Mouse (Mus musculus): ENCODE results near the gene Clasp1.

Clasp1 gene

DNA sequence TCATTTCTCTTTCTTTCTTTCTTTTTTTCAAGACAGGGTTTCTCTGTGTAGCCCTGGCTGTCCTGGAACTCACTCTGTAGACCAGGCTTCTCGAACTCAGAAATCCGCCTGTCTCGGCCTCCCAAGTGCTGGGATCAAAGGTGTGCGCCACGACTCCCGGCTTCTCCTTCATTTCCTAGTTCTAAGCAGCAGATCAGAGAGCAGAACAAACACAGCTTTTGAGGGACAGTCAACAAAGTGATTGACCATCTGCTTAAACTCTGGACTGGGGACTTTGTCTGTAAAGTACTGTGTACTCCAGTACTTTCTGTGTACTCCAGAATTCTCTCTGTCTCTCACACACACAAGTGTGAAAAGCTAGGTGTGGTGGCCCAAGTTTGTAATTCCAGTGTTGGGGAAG, 14.1 kb downstream of the Clasp1 start:
- DNase-seq (ENCODE audit: low spot score in 2 of 2), result no peak

DNA sequence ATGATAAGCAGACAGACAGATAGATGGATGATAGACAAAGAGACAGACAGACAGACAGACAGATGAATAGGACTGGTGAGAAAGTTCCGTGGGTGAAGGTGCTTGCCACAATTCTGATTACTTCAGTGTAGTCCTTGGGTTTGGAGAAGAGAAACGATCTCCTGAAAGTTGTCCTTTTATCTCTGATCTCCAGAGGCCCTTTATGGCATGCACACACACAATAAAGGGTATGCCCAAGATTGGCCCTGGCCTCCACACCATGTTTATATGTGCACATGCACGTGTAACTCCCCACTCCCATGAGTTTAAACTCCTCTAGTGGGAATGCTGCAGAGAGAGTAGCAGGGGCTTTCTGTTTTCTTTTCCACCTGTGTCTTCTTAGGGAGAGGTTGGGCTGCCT, 14.6 kb downstream of the Clasp1 start:
- DNase-seq (ENCODE audit: low spot score in 2 of 2), result no peak

DNA sequence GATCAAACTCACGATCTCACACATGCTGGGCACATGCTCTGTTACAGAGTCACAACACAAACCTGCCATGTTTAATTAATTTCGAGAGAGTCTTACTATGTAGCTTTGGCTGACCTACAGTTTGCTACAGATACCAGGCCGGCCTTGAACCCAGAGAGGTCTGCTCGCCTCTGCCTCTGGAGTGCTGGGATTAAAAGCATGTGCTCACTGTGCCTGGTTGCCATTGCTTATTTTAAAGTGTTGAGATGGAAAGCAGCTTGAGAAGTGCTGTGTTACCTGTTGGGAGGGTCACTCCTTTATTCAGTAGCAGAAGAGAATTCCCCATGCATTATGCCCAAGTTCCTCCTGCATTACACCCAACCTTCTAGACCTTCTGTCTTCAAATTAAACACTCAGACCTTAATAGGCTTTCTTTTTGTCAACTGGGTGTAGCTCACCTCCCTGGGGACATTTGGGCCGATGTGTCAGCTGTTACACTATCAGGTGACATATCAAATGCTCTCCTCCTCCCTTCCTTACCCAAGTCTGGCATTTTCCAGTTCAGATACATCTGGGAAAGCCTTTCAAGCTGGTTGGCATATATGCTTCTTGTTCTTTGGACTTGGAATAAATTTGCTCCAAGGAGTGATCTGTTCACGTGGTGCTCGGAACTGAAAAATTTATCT, 18.9 kb downstream of the Clasp1 start:
- no peak for DNase-seq (ENCODE audit: low spot score in 2 of 2)

DNA sequence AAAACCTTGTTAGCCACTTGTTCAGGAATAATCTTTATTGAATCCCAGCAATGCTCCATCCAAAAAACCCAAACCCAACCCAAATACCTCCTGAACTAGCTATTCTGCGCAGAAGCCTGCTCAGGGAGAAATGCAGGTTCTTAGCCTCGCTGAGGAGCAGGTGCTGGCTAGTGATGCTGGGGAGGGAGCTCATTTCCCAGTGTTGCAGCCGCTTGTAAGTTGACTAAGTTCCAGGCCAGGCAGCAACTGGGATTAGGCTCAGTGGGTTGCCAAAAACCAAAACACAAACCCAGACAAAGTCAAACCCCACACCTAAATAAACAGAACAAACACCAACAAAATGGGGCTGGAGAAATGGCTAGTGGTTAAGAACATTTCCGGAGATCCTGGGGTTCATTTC, 20.4 kb downstream of the Clasp1 start:
- DNase-seq (ENCODE audit: low spot score in 2 of 2), result no peak

DNA sequence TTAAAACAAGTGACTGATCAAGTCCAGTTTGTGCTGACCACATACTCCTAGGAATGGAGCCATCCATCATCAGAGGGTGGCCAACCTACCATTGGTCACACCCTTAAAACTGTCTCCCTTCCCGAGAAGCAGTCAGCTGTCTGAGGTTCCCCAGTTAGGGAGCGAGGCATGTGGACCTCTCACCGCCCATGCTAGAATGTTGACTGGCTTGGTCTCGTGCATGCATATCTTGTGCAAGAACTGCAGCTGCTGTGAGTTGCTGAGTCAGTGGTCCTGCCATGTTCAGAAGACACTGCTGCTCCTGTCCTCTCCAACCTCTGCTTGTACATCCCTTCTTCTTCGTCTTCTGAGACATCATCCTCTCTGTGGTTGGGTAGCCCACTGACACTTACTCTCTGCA, 22.0 kb downstream of the Clasp1 start:
- DNase-seq (ENCODE audit: low spot score in 2 of 2), result no peak

DNA sequence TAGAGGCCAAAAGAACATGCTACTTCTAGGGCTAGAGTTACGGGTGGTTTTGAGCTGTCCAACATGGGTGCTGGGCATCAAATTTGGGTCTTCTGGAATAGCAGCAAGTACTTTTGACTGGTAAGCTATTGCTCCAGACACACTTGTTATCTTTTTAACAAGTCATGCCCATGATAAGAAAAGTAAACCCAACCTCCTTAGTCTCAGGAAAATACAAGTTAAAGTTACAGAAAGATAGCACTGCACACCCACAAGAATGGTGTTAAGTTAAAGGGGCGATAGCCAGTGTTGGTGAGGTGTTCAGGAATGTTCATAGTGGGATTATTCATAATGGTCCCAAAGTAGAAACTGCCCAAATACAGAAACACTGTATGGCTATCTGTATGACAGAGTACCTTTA, 24.3 kb downstream of the Clasp1 start:
- DNase-seq (ENCODE audit: low spot score in 2 of 2), result no peak

DNA sequence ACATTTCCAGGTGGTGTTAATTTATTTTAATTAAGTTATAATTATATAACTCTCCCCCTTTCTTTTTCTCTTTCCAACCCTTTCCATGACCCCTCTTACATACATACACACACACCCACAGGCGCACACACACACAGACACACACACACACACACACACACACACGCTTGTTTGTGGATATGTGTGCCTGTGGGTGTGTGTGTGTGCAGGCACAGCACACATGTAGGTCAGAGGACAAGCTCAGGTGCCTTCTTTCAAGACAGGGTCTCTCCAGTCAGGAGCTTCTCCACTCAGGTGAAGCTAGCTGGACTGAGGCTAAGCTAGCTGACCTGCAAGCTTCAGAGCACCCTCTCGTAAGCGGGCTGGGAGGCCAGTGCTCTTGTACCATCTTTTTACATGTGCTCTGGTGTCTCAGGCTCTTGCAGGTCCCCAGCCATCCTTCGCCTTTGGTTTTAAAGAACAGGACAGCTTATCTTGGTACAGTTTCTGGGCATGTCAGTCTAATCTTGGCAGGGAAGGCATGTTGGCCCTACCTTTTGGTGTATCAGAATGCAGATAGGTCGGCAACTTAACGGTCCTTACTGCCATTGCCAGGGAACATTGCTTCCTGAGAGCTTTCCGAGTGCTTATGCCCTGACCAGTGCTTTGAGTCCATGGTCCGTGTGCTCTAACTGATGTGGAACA, 28.3 kb downstream of the Clasp1 start:
- no peak for DNase-seq (ENCODE audit: low spot score in 2 of 2)

DNA sequence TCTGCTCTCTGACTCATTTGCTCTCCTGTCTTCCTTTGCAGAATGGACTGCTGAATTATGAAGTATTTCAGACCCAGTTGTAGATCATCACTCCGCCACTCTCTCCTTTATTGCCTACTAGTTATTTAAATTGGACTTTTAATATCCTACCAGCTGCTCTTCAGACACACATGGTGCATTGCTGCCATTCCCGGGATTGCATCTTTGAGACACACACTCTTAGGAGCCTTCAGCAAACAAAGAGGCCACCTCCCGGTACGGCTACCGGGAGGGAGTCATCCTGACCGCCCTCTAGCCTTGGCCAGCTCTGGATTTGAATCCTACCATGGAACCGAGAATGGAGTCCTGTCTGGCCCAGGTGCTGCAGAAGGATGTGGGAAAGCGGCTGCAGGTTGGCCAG, 30.5 kb downstream of the Clasp1 start:
- DNase-seq (ENCODE audit: low spot score in 2 of 2), result no peak

DNA sequence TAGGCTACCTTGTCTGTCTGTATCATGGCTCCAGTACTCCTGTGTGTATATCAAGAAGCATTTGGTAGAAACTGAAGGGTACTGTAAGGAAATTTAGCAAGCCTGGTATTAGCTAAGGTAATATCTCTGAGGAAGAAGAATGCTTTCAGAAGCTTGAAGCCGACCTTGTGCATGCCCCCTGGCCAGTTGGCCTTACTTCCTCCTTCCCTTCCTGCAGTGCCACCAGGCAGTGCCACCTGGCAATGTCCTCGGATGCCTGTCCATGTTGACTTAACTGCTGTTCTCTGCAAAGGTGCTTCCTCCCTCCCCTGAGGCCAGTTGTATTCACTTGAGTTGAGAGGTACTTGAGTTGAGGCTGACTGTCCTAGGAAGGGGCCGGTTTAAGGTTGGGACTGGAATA, 32.3 kb downstream of the Clasp1 start:
- DNase-seq (ENCODE audit: low spot score in 2 of 2), result no peak

DNA sequence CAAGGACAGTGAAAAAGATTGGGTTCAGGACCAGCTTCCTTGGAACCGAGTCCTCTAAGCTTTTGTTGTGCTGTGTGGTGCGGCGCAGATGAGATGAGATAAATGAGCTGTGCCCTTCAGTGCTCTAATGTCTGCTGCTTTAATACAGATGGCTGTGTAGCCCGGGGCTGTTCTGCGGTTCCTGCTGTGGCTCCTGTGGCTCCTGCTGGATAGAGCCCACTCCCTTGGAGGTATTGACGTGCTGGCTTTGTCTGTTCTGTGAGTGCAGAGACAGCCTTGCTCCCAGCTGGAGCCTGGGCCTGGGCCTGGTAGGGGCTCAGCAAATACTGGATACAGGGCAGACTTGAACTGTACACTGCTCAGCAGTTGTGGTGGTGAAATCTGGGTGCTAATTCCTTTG, 34.0 kb downstream of the Clasp1 start:
- DNase-seq (ENCODE audit: low spot score in 2 of 2), result no peak

DNA sequence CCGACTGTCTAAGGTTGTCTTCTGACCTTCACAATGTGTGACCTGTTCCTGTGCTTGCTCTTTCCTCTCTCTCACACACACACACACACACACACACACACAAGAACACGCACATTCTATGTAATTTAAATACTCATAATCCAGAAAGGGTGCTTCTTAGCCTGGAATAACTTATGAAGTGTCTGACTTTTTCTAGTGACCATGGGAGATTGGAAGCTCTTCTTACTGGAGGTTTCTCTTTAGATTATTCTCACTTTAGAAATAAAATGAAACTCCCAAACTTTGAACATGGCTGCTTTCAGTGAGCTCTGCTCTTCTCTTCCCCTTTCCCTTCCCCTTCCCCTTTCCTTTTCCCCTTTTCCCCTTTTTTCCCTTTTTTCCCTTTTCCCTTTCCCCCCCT, 37.1 kb downstream of the Clasp1 start:
- no peak for DNase-seq (ENCODE audit: low spot score in 2 of 2)

DNA sequence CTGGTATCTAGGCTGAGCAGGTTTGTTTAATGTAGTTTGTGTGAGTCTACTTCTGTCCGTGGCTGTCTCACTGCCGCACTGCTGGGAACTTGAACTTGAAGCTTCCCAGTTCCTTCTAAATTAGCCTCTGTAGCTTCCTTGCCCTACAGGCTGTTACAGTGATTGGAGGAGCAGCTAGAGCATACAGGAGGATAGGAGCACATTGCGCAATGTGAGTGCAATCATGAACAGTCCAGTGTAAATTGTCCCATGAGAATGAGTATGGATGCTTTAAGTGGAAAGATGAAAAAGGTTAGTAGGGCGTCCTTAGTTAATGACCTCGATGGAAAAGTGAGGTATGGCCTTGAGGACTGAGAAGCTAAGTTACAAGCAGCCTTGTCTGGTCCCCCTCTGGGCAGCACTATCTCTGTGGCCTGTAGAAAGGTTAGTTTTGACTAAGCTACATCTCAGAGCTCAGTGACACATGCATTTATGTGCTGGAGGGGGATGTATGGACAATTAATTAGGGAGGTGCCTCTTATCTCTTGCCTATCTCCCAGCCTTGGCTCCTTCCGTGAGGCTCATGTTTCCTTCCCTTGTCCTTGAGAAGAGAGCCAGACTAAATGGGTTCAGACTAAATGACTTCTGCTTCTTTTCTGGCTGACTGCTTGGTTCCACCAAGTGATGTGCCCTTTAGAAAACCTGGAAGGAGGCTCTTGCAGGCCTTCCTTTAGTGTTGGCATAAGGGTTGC, 39.7 kb downstream of the Clasp1 start:
- DNase-seq (ENCODE audit: low spot score in 2 of 2), result no peak

DNA sequence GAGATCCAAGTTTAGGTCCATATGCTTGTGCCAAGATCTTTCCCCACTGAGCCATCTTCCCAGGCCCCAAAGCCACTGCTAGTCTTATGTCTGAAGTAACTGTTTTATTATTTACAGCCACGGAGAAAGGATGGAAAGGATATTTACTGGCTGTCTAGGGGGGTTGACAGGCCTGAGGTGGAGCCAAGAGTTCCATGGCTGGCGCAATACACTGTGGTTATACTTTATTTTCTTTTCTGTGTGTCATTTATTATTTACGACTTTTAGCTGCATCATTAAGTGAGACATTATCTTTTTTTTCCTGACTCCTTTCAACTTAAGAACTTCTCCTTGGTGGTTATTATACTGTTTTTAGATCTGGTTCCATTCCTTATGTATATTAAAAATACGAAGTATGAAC, 42.7 kb downstream of the Clasp1 start:
- DNase-seq (ENCODE audit: low spot score in 2 of 2), result no peak

DNA sequence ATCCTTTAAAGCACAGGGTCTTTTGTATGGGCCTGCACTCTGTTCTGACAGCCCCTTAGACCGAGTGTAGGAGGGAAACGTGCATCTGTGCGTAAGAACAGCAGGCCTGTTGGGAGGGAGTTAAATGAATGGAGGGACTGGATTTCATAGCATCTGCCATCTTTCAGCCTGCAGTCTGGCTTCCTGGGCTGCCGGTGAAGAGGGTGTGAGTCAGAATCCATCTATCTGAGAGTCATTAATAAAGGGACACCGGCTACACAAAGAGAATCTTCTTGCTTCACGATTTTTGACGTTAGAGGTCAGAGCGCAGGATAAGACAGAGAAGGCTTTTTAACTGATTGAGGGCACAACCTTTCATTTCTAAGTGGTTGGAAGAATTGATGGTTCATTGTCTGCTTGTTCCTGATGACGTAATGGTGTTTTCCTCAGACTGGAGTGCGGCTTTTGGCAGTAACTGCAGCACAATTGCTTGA, 46.2 kb downstream of the Clasp1 start:
- DNase-seq (ENCODE audit: low spot score in 2 of 2), result no peak

DNA sequence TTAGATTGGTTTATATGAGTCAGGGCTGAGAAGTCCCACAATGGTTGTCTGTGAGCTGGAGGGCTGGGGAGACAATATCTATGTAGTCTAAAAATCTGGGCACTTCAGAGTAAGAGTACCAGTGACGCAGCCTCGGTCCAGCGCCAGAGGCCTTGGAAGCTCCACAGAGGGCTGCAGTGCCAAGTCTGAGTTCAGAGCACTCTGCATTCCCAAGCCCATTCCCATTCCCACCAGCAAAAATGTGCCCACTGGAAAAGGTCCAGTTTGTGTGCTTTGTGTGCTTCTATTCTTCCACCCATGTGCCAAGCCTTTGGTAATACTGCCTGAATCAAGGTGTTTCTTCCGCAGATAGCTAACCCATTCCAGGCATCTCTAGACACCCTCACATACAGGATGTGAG, 49.0 kb downstream of the Clasp1 start:
- no peak for DNase-seq (ENCODE audit: low spot score in 2 of 2)

DNA sequence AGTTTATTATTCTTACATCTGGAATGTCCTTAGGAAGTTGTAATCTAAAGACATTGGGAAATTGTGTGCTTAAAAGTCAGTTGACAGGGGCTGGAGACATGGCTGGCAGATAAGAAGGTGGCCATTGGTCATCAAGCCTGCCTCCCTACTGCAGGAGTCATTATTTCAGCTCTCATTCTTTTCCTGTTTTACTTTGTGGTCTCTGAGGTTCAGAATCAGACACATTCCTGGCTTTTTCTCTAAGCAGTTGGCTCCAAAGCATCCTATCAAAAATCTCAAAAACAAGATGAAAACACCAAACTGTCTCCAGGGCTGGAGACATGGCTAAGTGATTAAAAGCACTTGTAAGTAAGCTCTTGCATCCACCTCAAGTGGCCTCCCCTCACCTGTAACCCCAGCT, 49.5 kb downstream of the Clasp1 start:
- DNase-seq (ENCODE audit: low spot score in 2 of 2), result no peak

DNA sequence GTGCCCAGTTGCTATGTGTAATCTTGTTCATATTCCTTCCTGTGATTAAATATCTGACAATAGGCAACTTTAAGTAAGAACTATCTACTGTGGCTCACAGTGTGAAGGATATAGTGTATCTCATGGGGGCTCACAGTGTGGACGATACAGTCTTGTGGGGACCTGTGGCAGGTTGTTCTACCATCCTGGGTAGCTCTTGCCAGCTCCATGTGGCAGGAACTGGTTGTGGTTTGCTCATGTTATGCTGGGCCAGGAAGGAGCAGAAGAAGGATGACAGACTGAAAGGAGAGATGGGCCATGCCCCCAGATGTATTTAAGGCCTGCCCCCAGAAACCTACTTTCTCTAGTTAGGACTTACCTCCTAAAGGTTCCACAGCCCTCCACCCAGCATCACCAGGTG, 51.7 kb downstream of the Clasp1 start:
- DNase-seq (ENCODE audit: low spot score in 2 of 2), result no peak

DNA sequence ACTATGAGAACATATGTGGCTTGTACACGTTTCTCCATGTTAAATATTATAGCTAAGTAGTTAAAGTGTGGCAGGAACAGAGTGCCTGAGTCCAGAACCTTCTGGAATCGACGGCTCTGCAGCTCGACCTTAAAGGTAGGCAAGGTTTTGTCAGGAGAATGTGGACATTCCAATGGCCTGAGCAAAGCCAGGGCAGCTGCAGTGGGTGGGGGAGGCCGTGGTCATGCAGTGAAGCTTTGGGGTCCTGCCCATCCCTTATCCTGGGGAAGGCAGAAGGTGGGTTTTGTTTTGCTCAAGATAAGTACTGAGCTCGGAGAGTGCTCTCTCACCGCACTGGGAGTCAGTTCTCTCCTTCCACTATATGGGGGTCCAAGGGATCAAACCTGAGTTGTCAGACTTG, 55.6 kb downstream of the Clasp1 start:
- DNase-seq (ENCODE audit: low spot score in 2 of 2), result no peak

DNA sequence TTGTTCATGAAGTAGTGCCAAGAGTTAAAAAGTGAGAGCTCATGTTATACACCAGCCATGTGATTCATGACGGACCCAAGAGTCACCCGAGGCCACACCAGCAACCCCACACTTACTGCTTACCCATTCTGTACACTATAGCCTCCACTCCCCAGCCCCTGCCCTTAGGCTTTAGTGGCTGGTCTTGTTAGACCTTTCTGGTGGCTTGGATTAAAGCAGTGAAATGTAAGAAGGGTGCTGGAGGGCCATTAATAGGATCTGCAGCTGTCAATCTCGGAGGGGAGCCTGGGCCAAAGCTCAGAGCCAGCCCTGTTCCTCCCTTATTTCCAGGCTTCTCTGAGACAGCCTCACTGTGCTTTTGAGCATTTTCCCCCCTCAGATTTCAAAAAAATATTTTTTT, 56.1 kb downstream of the Clasp1 start:
- no peak for DNase-seq (ENCODE audit: low spot score in 2 of 2)

DNA sequence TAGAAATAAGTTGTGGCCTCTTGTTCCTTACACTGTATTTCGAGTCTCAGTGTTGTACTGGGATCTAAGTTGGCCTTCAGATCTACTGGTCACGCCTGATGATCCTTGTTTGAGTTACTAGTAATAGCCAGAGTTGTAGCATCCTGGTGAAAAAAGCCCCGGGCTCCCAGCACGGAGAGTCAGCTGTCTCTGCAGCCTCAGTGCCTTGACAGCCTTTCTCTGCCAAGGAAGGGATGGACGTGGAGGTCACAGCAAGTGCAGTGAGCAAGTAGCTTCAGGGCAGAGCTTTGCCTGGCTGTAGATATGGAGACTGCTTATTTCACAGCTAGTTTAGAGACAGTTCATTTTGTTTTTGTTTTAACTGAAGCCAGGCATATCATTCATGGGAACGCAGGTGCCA, 56.6 kb downstream of the Clasp1 start:
- no peak for DNase-seq (ENCODE audit: low spot score in 2 of 2)

DNA sequence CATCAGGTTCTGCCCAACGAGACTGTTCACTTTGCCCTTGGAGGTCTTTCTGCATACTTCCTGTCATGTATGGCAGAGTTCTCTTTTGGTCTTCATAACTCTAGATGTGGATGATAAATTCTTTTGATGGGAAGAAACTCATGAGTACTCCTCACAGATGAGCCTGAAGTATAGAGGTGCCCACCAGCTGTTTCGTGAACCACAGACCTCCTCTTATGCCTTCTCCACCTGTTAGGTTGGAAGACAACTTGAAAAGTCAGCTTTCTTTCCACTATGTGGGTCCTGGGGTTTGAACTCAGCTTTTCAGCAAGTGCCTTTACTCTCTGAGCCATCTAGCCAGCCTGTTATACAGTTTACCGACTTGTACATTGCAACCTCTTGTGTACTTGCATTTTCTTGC, 57.1 kb downstream of the Clasp1 start:
- no peak for DNase-seq (ENCODE audit: low spot score in 2 of 2)

DNA sequence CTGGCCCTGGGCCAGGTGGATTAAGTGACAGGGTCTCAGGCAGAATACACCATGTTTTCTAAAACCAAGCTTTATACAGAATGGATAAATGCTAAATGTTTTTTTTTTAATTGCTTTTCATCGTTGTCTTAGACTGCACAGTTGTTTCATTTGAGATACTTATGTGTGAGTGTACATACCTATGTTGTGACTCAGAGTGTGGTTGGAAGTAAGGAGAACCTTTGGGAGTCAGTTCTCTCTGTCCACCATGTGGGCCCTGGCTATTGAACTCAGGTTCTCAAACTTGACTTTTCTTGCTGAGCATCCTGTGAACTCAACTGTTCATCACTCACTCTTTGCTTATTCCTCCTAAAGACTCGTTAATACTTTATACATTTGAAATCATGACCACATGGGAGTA, 58.3 kb downstream of the Clasp1 start:
- no peak for DNase-seq (ENCODE audit: low spot score in 2 of 2)

DNA sequence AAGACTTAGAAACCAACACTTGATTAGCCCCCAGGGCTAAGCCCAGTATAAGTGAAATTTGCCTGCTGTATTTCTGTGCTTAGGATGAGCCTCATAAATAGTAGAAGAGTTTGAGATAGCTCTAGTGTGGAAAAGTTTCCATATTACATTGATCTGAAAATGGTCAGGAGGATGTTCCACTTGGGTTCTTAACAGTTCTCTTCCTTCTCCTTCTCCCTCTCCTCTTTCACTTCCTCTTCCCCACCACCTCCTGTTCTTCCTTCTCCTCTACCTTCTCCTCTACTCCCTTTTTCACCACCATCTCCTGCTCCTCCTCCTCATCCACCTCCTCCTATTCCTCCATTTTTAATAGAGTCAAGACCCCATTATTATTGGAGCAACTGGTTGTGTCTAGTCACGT, 59.4 kb downstream of the Clasp1 start:
- no peak for DNase-seq (ENCODE audit: low spot score in 2 of 2)

Measured in frontal cortex, postnatal 10 days (tissue).